Mouse (Mus musculus) embryonic facial prominence, embryonic 14.5 days (tissue): ENCODE data around the gene Arhgef19. TPM values are rescaled to one million over a fixed set of nuclear protein-coding genes. Genes with fewer than 3 reads are reported as not detected.

Source experiments
- ATAC-seq: fragments of 200-750 bp; cut with Nextera tagmentation; 2 replicates; pipeline ENCODE4 v1.8.0; 2017; ENCODE audit warnings: low read depth, moderate number of reproducible peaks, moderate TSS enrichment
- DNase-seq: peaks from one replicate; pipeline ENCODE4 v3.0.0-alpha.2; 2015; ENCODE audit warnings: low spot score
- H3K27ac ChIP-seq: fragments of 300-500 bp; sonication (generic); replicated peaks from 2 replicates; pipeline ENCODE4 v1.5.1; 2014; ENCODE audit warnings: low read depth, mild to moderate bottlenecking, low read length, moderate library complexity
- H3K27me3 ChIP-seq: fragments of 300-500 bp; sonication (generic); replicated peaks from 2 replicates; pipeline ENCODE4 v1.6.1; 2014; ENCODE audit warnings: low read length; ENCODE audit not compliant: control insufficient read depth, insufficient read depth
- H3K36me3 ChIP-seq: fragments of 300-500 bp; sonication (generic); 2 replicates; pipeline ENCODE4 v1.6.1; 2014; ENCODE audit warnings: low read length, mixed read lengths; ENCODE audit not compliant: control insufficient read depth, insufficient read depth
- H3K4me1 ChIP-seq: fragments of 300-500 bp; sonication (generic); 2 replicates; pipeline ENCODE4 v1.6.1; 2014; ENCODE audit warnings: antibody characterized with exemption, low read length; ENCODE audit not compliant: control insufficient read depth, insufficient read depth
- H3K4me2 ChIP-seq: fragments of 300-500 bp; sonication (generic); 2 replicates; pipeline ENCODE4 v1.6.1; 2014; ENCODE audit warnings: low read depth, mild to moderate bottlenecking, low read length, moderate library complexity, mixed read lengths
- H3K4me3 ChIP-seq: fragments of 300-500 bp; sonication (generic); 2 replicates; pipeline ENCODE4 v1.5.1; 2014; ENCODE audit warnings: low read depth, mild to moderate bottlenecking, low read length
- H3K9ac ChIP-seq: fragments of 300-500 bp; sonication (generic); 2 replicates; pipeline ENCODE4 v1.6.1; 2014; ENCODE audit warnings: low read depth, mild to moderate bottlenecking, low read length, moderate library complexity, mixed read lengths
- H3K9me3 ChIP-seq: fragments of 300-500 bp; sonication (generic); 2 replicates; pipeline ENCODE4 v1.6.1; 2016; ENCODE audit warnings: low read length; ENCODE audit not compliant: control insufficient read depth
- WGBS: fragments of 180-500 bp; shearing (Covaris S2); extraction: QIAGEN DNeasy Blood & Tissue Kit; methylation state at CpG from one replicate; pipeline ENCODE4 v1.1.7; 2014; 5-methylcytosine and 5-hydroxymethylcytosine counted together
- polyA plus RNA-seq: library from polyadenylated mRNA; unstranded; fragments of >200 nt; fragmentation: Nextera tagmentation; extraction: Ambion mirVana; gene quantifications from 2 replicates; pipeline ENCODE4 v1.2.1, GENCODE M21; 2014

Gene Arhgef19
- polyA plus RNA-seq, 1 experiment from 2014 or later = 17.7 TPM

DNA sequence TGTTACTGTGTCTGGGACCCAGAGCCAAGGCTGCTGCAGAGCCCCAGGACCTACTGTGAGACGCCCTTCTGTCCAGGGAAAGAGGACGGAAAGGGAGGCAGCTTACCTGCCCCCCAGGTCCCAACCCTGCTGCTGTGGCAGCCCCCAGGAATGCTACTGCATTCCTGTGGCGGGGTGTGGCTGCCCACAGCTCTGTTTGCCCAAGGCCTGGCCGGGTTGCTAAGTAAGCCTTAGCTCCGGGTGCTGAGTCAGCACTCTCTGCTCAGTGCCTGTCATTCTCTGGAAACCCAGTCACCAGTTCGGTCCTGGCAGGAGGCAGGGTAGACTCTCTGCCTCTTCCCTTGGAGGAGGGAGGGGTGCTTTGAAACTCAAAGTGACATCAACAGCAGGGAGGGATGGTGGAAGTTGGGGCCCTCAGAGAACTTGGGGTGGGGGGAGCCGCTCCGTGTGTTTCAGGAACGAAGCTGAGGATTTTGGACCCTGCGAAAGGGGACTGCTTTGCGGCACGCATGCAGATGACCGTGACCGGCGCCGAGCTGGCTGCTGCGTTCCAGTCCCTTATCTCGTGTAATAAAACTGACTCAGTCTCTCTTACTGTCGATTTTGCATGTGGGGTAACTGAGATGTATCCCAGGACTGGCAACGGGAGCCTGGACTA is 47.7 kb downstream of the Arhgef19 start:
- DNase-seq (peak; percentile 91), ATAC-seq (peak; percentile 62)
- Histone ChIP-seq H3K27me3 (peaks cover 49% of the 10 kb centered on the region), H3K27ac (no peak overlapping the region; the same call in 1 of the 2 replicates), H3K36me3 (no peaks in the 10 kb centered on the region), H3K4me3 (peak overlapping the region; percentile 10), H3K9ac (no peak overlapping the region), H3K9me3 (no peaks in the 10 kb centered on the region), H3K4me1 (peaks cover 20% of the 10 kb centered on the region), H3K4me2 (peak overlapping the region; percentile 41)
- 7% methylated on average over 19 of the region's 20 CpGs for WGBS

DNA sequence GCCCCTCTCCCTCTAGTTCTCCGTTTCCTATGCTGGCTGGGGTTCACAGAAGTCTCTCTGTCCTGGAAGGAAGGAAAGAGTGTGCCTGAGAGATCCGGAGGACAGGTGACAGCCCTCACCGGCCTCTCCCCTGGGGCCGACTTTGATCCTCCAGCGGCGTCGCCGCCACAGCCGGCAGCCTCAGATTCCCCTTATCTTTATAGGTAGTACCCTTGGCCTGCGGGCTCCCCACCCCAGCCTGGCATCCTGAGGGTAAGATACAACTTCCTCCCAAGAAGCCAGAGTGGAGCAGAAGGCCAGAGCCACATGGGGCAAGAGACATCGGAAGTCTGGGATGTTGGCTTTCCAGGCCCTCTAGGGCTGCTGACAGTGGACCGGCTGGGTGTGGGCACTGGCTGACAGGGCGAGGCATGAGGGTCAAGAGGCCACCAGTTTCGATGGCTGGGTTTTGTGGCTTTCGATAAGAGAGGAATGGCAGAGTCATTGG is 48.3 kb downstream of the Arhgef19 start:
- ATAC-seq (no peak), DNase-seq (no peak)
- 17% methylated on average over 15 of the region's 15 CpGs for WGBS
- Histone ChIP-seq H3K9ac (no peak overlapping the region), H3K4me3 (peak overlapping the region; percentile 10), H3K36me3 (no peaks in the 10 kb centered on the region), H3K9me3 (no peaks in the 10 kb centered on the region), H3K27ac (no peak overlapping the region; the same call in 1 of the 2 replicates), H3K4me2 (peak overlapping the region; percentile 41), H3K4me1 (peaks cover 22% of the 10 kb centered on the region), H3K27me3 (peaks cover 55% of the 10 kb centered on the region)

DNA sequence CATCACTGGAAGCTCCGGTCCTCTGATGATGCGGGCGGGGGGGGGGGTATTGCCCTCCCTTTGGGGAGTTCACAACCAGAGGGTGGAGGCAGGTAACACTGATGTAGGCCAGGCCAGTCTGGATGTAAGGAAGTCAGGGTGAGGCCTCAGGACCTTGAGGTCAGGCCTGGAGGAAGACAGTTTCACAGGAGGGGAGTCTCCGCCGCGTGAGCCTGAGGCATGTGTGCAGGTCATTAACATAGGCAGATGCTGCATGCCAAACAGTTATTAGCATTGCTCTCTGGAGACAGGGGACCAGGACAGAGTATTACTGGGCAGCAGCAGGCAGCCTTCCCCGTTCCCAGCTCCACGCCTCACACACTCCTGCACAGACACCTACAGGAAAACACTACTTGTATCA is 48.9 kb downstream of the Arhgef19 start:
- Histone ChIP-seq H3K4me1 (peaks cover 22% of the 10 kb centered on the region), H3K27ac (no peak overlapping the region), H3K4me2 (no peak overlapping the region), H3K27me3 (peaks cover 58% of the 10 kb centered on the region), H3K4me3 (no peak overlapping the region), H3K9ac (no peak overlapping the region), H3K9me3 (no peaks in the 10 kb centered on the region), H3K36me3 (no peaks in the 10 kb centered on the region)
- DNase-seq (no peak), ATAC-seq (no peak)
- WGBS = 53% methylated on average over 8 of the region's 8 CpGs

DNA sequence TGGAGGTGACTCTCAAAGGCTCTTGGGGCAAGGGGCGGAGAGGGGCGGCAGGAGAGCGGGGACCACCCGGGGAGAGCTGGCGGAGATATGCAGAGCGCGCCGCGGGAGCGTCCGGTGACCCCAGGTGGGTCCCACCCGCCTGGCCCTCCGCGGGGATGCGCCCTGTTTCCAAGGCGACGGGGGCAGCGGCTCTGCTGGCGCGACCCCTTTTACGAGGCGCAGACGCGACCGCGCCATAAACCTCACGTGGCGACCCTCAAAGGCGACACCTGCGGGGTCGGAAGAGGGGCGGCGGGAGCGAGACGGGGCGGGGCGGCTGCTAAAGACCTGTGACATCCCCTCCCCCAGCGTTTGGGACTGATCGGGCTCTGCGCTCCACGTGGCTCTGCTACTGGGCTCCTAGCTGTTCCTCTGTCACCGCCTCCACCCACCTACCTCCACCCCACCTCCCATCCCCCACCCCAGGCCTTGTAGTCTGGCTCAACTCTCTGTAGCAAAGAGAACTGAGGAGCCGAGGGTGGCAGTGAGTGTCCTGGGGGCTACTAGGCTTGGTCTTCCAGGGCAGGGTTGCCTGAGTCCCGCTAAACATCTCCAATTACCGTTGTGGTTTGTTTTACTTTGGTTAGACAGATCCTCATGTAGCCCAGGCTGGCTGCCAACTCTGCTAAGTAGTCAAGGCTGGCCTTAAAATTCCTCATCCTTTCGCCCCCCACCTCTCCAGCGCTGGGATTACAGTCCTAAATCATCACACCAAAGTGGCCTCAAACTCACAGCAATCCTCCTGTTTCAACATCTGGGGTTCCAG is 52.5 kb downstream of the Arhgef19 start:
- H3K4me3 ChIP-seq = peak overlapping the region; percentile 34

DNA sequence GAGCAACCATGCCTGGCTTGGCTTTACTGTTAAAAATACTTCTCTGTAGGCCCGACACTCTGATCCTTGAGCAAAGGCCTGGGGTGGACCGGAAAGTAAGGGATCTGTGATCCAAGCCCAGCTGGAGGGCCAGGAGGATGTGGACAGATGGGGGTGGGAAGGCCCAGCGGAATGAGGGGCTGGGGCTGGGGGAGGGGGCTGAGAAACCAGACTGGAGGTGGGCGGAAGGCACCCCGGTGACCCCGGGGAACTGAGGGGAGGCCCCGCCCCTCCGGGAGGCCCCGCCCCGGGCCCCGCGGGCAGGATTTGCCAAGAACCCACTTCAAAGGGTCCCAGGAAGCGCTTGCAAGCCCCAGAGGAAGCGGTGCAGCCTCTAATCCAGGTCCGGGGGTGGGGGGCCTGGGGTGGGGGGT is 56.5 kb downstream of the Arhgef19 start:
- Histone ChIP-seq H3K4me1 (peaks cover 15% of the 10 kb centered on the region; the same call in 1 of the 2 replicates), H3K27me3 (peaks cover 19% of the 10 kb centered on the region), H3K4me3 (no peak overlapping the region), H3K9me3 (no peaks in the 10 kb centered on the region), H3K27ac (no peak overlapping the region), H3K9ac (peak overlapping the region; percentile 12; the same call in 1 of the 2 replicates), H3K36me3 (no peaks in the 10 kb centered on the region), H3K4me2 (peak overlapping the region; percentile 36)
- no peak for DNase-seq
- no peak for ATAC-seq
- 0% methylated on average over 3 of the region's 15 CpGs for WGBS

More for the DNA sequence above, 52.5 kb downstream of the Arhgef19 start:
- Histone ChIP-seq H3K36me3 (no peaks in the 10 kb centered on the region), H3K4me1 (peaks cover 23% of the 10 kb centered on the region; the same call in 1 of the 2 replicates), H3K4me2 (peak overlapping the region; percentile 66), H3K27me3 (peaks cover 50% of the 10 kb centered on the region), H3K9ac (peak overlapping the region; percentile 43), H3K9me3 (no peaks in the 10 kb centered on the region), H3K27ac (no peak overlapping the region)
- ATAC-seq (peak; percentile 28; the same call in 1 of the 2 replicates), DNase-seq (peak; percentile 71)
- WGBS = 6% methylated on average over 8 of the region's 47 CpGs

DNA sequence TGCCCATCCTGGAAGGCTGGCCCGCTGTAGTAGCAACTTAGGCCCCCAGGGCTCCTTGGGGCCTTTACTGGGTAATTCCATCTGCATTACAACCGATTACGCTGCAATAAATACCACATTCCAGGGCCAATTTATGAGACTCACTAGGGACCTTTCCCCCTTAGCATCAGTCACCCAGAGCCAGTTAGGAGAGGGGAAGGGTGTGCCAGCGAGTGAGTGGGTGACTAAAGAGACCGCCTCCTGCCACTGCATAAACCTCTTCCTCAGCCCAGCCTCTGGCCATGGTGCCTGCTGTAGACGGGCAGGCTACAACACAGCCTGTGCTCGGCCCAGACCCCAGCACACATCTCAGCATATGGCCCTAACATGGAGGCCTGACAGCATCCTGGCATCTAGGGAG is 58.6 kb downstream of the Arhgef19 start:
- H3K9ac ChIP-seq = no peak overlapping the region
- ATAC-seq (no peak), DNase-seq (no peak)
- H3K27me3 ChIP-seq = peaks cover 13% of the 10 kb centered on the region
- H3K27ac ChIP-seq = no peak overlapping the region
- no peaks in the 10 kb centered on the region for H3K9me3 ChIP-seq
- 71% methylated on average over 7 of the region's 7 CpGs for WGBS
- no peak overlapping the region for H3K4me2 ChIP-seq
- H3K4me1 ChIP-seq = peaks cover 15% of the 10 kb centered on the region; the same call in 1 of the 2 replicates
- no peak overlapping the region for H3K4me3 ChIP-seq
- no peaks in the 10 kb centered on the region for H3K36me3 ChIP-seq

DNA sequence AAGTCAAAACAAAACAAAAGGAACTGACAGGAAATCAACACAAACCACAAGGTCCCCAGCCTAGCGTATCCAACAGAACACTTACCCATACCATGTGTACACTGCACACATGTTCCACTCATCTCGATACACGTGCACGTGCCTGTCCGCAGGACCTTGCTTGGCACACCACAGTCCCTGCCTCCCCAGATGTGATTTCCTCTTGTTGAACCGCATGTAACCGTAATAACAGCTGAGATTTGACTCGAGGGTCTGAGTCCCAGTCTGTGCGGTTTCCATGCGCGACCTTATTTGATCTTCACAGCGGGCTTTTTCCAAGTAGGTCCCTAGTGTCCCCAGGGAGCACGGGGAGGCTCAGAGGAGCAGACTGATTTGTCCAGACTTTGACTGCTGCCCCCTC is 60.1 kb downstream of the Arhgef19 start:
- Histone ChIP-seq H3K27ac (no peak overlapping the region), H3K4me3 (no peak overlapping the region), H3K4me2 (no peak overlapping the region), H3K4me1 (peaks cover 15% of the 10 kb centered on the region; the same call in 1 of the 2 replicates), H3K36me3 (no peaks in the 10 kb centered on the region), H3K9me3 (no peaks in the 10 kb centered on the region), H3K9ac (no peak overlapping the region), H3K27me3 (peaks cover 23% of the 10 kb centered on the region)
- no peak for ATAC-seq
- no peak for DNase-seq
- WGBS = 47% methylated on average over 13 of the region's 13 CpGs

DNA sequence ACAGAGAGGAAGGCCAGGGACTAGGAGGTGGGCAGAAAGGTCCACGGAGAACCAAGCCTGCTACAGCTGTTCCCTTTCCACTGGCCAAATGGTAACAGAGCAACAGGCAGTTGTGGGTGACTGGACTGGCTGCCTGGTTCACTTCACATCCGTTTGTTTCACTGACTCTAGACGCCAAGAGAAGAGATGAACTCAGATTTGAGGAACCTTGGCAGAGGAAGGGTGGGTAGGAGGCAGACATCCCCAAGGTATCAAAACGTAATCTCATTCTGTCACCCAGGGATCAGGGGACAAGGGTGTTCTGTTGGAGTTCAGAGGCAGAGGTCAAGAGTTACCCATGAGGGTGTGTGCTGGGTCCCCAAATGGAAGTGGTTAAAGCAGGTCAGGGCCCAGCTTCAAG is 60.9 kb downstream of the Arhgef19 start:
- Histone ChIP-seq H3K27me3 (peaks cover 23% of the 10 kb centered on the region), H3K4me1 (peaks cover 15% of the 10 kb centered on the region; the same call in 1 of the 2 replicates)
- 55% methylated on average over 4 of the region's 4 CpGs for WGBS

More for the DNA sequence above, 60.9 kb downstream of the Arhgef19 start:
- no peak overlapping the region for H3K4me2 ChIP-seq
- no peak overlapping the region for H3K4me3 ChIP-seq
- no peak overlapping the region for H3K9ac ChIP-seq
- no peaks in the 10 kb centered on the region for H3K9me3 ChIP-seq
- DNase-seq (no peak), ATAC-seq (no peak)
- no peak overlapping the region for H3K27ac ChIP-seq
- no peaks in the 10 kb centered on the region for H3K36me3 ChIP-seq
